Mouse (Mus musculus) spleen, postnatal 36 days (tissue): ENCODE measurements around the gene Gpbar1.
"Not testable (repeated sequence)": the region's sequence is repeated elsewhere in the genome, so short reads cannot be mapped to it uniquely, and the experiment has no call there.

ENCODE experiments used
- DNase-seq, 2 experiments: peaks; one replicate each; pipeline ENCODE4 v3.0.0; 2022; ENCODE audit warnings: low spot score in 2 of 2, mixed read lengths in 1 of 2

Gene Gpbar1

DNA sequence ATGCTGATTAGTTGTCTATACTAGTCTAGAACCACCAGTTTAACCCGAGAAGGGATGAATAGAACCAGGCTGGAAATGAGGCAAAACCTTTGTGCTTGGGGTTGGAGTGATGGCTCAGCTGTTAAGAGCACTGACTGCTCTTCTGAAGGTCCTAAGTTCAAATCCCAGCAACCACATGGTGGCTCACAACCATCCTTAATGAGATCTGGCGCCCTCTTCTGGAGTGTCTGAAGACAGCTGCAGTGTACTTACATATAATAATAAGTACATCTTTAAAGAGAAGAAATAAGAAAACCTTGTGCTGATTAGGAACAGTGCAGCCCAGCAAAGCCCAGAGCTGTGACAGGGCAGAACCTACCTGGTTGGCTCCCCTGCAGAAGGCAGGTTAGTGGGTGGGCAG lies 48.6 kb downstream of the Gpbar1 start:
- not testable (repeated sequence) for DNase-seq
